Mouse (Mus musculus) neural tube, embryonic 12.5 days (tissue): Measurements from ENCODE around the gene Plp1. TPM values are rescaled to one million over a fixed set of nuclear protein-coding genes. Genes with fewer than 3 reads are reported as not detected.

Experiments
- polyA plus RNA-seq: library from polyadenylated mRNA; unstranded; fragments of >200 nt; fragmentation: Nextera tagmentation; extraction: Ambion mirVana; gene quantifications from 2 replicates; pipeline ENCODE4 v1.2.1, GENCODE M21; 2016

Plp1 gene
- polyA plus RNA-seq, 1 experiment from 2014 or later, result 39.4 TPM

Other genes with a start within 250 kb of the Plp1 start
- gene Tceal3, start 231.8 kb upstream of the Plp1 start, polyA plus RNA-seq, result 26.4 and 28.6 TPM in 2 replicates
- 12.0 and 12.2 TPM in 2 replicates for gene Tceal1, start 114.7 kb upstream of the Plp1 start, polyA plus RNA-seq
- gene Morf4l2, start 79.0 kb upstream of the Plp1 start, polyA plus RNA-seq, result 531 and 541 TPM in 2 replicates
- gene Glra4, start 42.5 kb upstream of the Plp1 start, polyA plus RNA-seq, result 0.13 and 0.22 TPM in 2 replicates
- gene Rab9b, start 46.1 kb downstream of the Plp1 start, polyA plus RNA-seq, result 8.4 and 10.5 TPM in 2 replicates
- not detected in 2 replicates for gene H2bfm, start 104.7 kb downstream of the Plp1 start, polyA plus RNA-seq
- 81.4 and 93.4 TPM in 2 replicates for gene Tmsb15b2, start 152.8 kb downstream of the Plp1 start, polyA plus RNA-seq
- gene Tmsb15l, start 154.2 kb downstream of the Plp1 start, polyA plus RNA-seq, result 8.6 and 10.2 TPM in 2 replicates
- gene Tmsb15b1, start 154.2 kb downstream of the Plp1 start, polyA plus RNA-seq, result 26.5 and 31.5 TPM in 2 replicates
- 129 and 142 TPM in 2 replicates for gene Zcchc18, start 170.5 kb downstream of the Plp1 start, polyA plus RNA-seq
- 12.9 and 14.7 TPM in 2 replicates for gene Slc25a53, start 215.6 kb downstream of the Plp1 start, polyA plus RNA-seq
- gene Fam199x, start 226.9 kb downstream of the Plp1 start, polyA plus RNA-seq, result 9.8 and 10.2 TPM in 2 replicates